Comparison of ENCODE assay signal across 51 mouse cellular contexts in genomic region chr13:21706669-21707068, GRCm38 (mm10). TPM values are rescaled to one million over a fixed set of nuclear protein-coding genes. Genes with fewer than 3 reads are reported as not detected.
"Had no signal": no experiment of that assay in that cellular context is flagged by ENCODE, and none has a peak within 500 bp of the region (broad histone marks: within the 10 kb centered on the region; RNA-seq: fewer than 3 reads in every experiment).

No protein-coding gene starts in this region.

- H3K4me1 ChIP-seq: heart, embryonic 10.5 days; heart, embryonic 12.5 days; heart, embryonic 15.5 days; hindbrain, embryonic 12.5 days; intestine, embryonic 15.5 days had no signal

- H3K4me2 ChIP-seq: heart, embryonic 11.5 days; heart, embryonic 12.5 days; heart, embryonic 13.5 days; heart, embryonic 15.5 days; hindbrain, embryonic 12.5 days; hindbrain, embryonic 13.5 days; hindbrain, embryonic 14.5 days; hindbrain, embryonic 15.5 days; intestine, embryonic 15.5 days; kidney, embryonic 15.5 days had no signal

- H3K36me3 ChIP-seq: heart, embryonic 10.5 days; heart, embryonic 12.5 days; heart, embryonic 13.5 days; heart, embryonic 15.5 days; hindbrain, embryonic 10.5 days; hindbrain, embryonic 12.5 days; hindbrain, embryonic 13.5 days; hindbrain, embryonic 15.5 days; intestine, embryonic 15.5 days; kidney, embryonic 15.5 days had no signal

- H3K9me3 ChIP-seq: heart, embryonic 10.5 days; heart, embryonic 12.5 days; heart, embryonic 13.5 days; heart, embryonic 15.5 days; hindbrain, embryonic 10.5 days; hindbrain, embryonic 12.5 days; hindbrain, embryonic 13.5 days; hindbrain, embryonic 15.5 days; intestine, embryonic 15.5 days; kidney, embryonic 15.5 days had no signal

- DNase-seq: heart, postnatal 10 days; heart, postnatal 14 days; heart, postnatal 36 days; heart, postnatal 4 days; kidney, adult 11 months; kidney, adult 18-20 months; kidney, adult 2 months; kidney, adult 8-10 months; kidney, adult 9 months; kidney, postnatal 10 days; kidney, postnatal 14 days; kidney, postnatal 36 days; kidney, postnatal 4 days; layer of hippocampus, adult 9-11 months had no signal

- H3K4me3 ChIP-seq: heart, embryonic 10.5 days; heart, embryonic 12.5 days; heart, embryonic 13.5 days; heart, embryonic 15.5 days; hindbrain, embryonic 10.5 days; hindbrain, embryonic 12.5 days; hindbrain, embryonic 13.5 days; hindbrain, embryonic 15.5 days; intestine, embryonic 15.5 days; kidney, embryonic 15.5 days; layer of hippocampus, adult 2 months; left cerebral cortex, adult 2 months had no signal

- H3K27ac ChIP-seq: heart, embryonic 10.5 days; heart, embryonic 13.5 days; heart, embryonic 15.5 days; hindbrain, embryonic 10.5 days; hindbrain, embryonic 12.5 days; hindbrain, embryonic 13.5 days; hindbrain, embryonic 14.5 days; hindbrain, embryonic 15.5 days; hindbrain, postnatal 0 days; intestine, embryonic 15.5 days; kidney, embryonic 15.5 days; kidney, postnatal 0 days; layer of hippocampus, adult 2 months; left cerebral cortex, adult 2 months had no signal

- H3K9ac ChIP-seq: heart, embryonic 12.5 days; heart, embryonic 13.5 days; heart, embryonic 15.5 days; hindbrain, embryonic 12.5 days; hindbrain, embryonic 13.5 days; hindbrain, embryonic 14.5 days; hindbrain, embryonic 15.5 days; intestine, embryonic 15.5 days; kidney, embryonic 15.5 days had no signal

- H3K27me3 ChIP-seq: heart, embryonic 12.5 days; heart, embryonic 13.5 days; heart, embryonic 15.5 days; hindbrain, embryonic 12.5 days; hindbrain, embryonic 13.5 days; hindbrain, embryonic 15.5 days; intestine, embryonic 15.5 days; kidney, embryonic 15.5 days had no signal

RNA-seq across cellular contexts. Expression of gene Olfr1359, which starts 8.8 kb away (rescaled TPM):
- total RNA-seq: heart, postnatal 10 days; heart, postnatal 14 days; heart, postnatal 25 days; heart, postnatal 36 days; heart, postnatal 4 days; hematopoietic stem cell, adult 5-6 weeks; hindbrain, postnatal 0 days; layer of hippocampus, adult 18-20 months; layer of hippocampus, adult 2 months; layer of hippocampus, adult 8-10 months; layer of hippocampus, postnatal 10 days; layer of hippocampus, postnatal 14 days; layer of hippocampus, postnatal 25 days; left cerebral cortex, adult 18-20 months; left cerebral cortex, adult 2 months; left cerebral cortex, adult 8-10 months had no signal
- polyA plus RNA-seq: heart, embryonic 10.5 days; heart, embryonic 11.5 days; heart, embryonic 12.5 days; heart, embryonic 13.5 days; heart, embryonic 14.5 days; heart, embryonic 15.5 days; heart, embryonic 16.5 days; heart, postnatal 0 days; hindbrain, embryonic 10.5 days; hindbrain, embryonic 11.5 days; hindbrain, embryonic 12.5 days; hindbrain, embryonic 13.5 days; hindbrain, embryonic 14.5 days; hindbrain, embryonic 15.5 days; hindbrain, embryonic 16.5 days; hindbrain, postnatal 0 days; inflammation-experienced regulatory T-cells, adult 6 months; intestine, embryonic 14.5 days; intestine, embryonic 15.5 days; intestine, embryonic 16.5 days; intestine, postnatal 0 days; kidney, adult 2 months; kidney, embryonic 14.5 days; kidney, embryonic 15.5 days; kidney, embryonic 16.5 days; kidney, postnatal 0 days; large intestine, adult 2 months had no signal

RNA-seq across cellular contexts. Expression of gene Hist1h2bl, which starts 9.3 kb away (rescaled TPM):
- polyA plus RNA-seq: heart, embryonic 11.5 days; hindbrain, embryonic 10.5 days; hindbrain, embryonic 14.5 days; hindbrain, embryonic 15.5 days; hindbrain, embryonic 16.5 days; hindbrain, postnatal 0 days; inflammation-experienced regulatory T-cells, adult 6 months; intestine, postnatal 0 days had no signal
